Mouse (Mus musculus) heart, adult 2 months (tissue): ENCODE measurements around the gene Manbal.
A peak's percentile ranks its signal among the peaks of the same experiment; 100 is the strongest.

Experiments used
- CTCF ChIP-seq: fragments of 200-600 bp; IDR thresholded peaks from 2 replicates; pipeline ENCODE4 v1.8.1; 2022; ENCODE audit warnings: antibody characterized with exemption, mild to moderate bottlenecking, moderate library complexity
- EP300 ChIP-seq: fragments of 200-500 bp; IDR thresholded peaks from 2 replicates; pipeline ENCODE4 v1.6.1; 2011; ENCODE audit warnings: low read depth, low read length, control low read depth; ENCODE audit not compliant: insufficient read depth
- POLR2A ChIP-seq: fragments of 200-500 bp; IDR thresholded peaks from 2 replicates; pipeline ENCODE4 v1.6.1; 2011; ENCODE audit warnings: mild to moderate bottlenecking, low read depth, low read length, control low read depth; ENCODE audit not compliant: insufficient read depth

GRCm38 (mm10) chr2:157398539-157398938, 31.1 kb downstream of the Manbal start:
- no peak for TF ChIP-seq POLR2A
- TF ChIP-seq EP300 = no peak
- peak; percentile 18; the same call in 1 of the 2 replicates for TF ChIP-seq CTCF
